Mouse (Mus musculus): Measurements from ENCODE around the gene Defb28.

Defb28 gene

GRCm38 (mm10) chr2:152569038-152569437 lies 51.0 kb downstream of the Defb28 start, which contains the start of gene Gm17416:
TSS of gene Gm17416 (plus strand) at chr2:152569338.
- DNase-seq (ENCODE audit: extremely low spot score): no peak

- DNase-seq (ENCODE audit: extremely low spot score): no peak
Observed at GRCm38 (mm10) chr2:152569881-152570280, 51.8 kb downstream of the Defb28 start.

- no peak for DNase-seq (ENCODE audit: extremely low spot score)
Observed at GRCm38 (mm10) chr2:152570313-152570712, 52.3 kb downstream of the Defb28 start.

Measured in embryo, embryonic 9.5 days (tissue).